26 mouse cellular contexts compared by ENCODE assay signal in genomic region chr16:29842071-29842470, GRCm38 (mm10).
DNase-seq lines count a peak whose midpoint lies in the region; ATAC-seq and TF ChIP-seq lines count a peak whose summit lies in the region.
"Had no signal": no experiment of that assay in that cellular context is flagged by ENCODE, and none has a peak within 500 bp of the region (broad histone marks: within the 10 kb centered on the region; RNA-seq: fewer than 3 reads in every experiment).

No protein-coding gene starts in this region.

- no peaks in the 10 kb centered on the region for H3K9me3 ChIP-seq in liver, postnatal 0 days (ENCODE audit: low read length)
- H3K9me3 ChIP-seq in liver, embryonic 11.5 days (ENCODE audit: control insufficient read depth, low read length), result no peaks in the 10 kb centered on the region
- no peaks in the 10 kb centered on the region for H3K9me3 ChIP-seq in MEL (replicated peaks; ENCODE audit: insufficient read depth, low read length)
- no peaks in the 10 kb centered on the region for H3K9me3 ChIP-seq in forebrain, embryonic 13.5 days (replicated peaks)
- H3K9me3 ChIP-seq: embryonic facial prominence, embryonic 13.5 days; embryonic facial prominence, embryonic 15.5 days; forebrain, embryonic 10.5 days; forebrain, embryonic 12.5 days; forebrain, embryonic 15.5 days had no signal

- no peak for TF ChIP-seq CTCF in liver, postnatal 0 days (IDR thresholded peaks at IDR 0.05; ENCODE audit: low read depth)
- TF ChIP-seq CTCF in MEL (IDR thresholded peaks at IDR 0.05 in 2 of 3, conservative IDR thresholded peaks at IDR 0.05 in 1 of 3; ENCODE audit: control insufficient read depth in 1 of 3, insufficient read depth in 1 of 3, low read depth in 2 of 3, low read length in 3 of 3, poor library complexity in 1 of 3, severe bottlenecking in 1 of 3), result no peak

- no peak for TF ChIP-seq EP300 in liver, postnatal 0 days (IDR thresholded peaks at IDR 0.05; ENCODE audit: low read depth)
- TF ChIP-seq EP300 in MEL (IDR thresholded peaks at IDR 0.05; ENCODE audit: low read depth in 1 of 2, low read length in 2 of 2), result no peak

- no peak for TF ChIP-seq POLR2A in MEL (IDR thresholded peaks at IDR 0.05; ENCODE audit: control insufficient read depth in 1 of 2, insufficient read depth in 1 of 2, low read depth in 1 of 2, low read length in 2 of 2, poor library complexity in 1 of 2)

- H3K27ac ChIP-seq in liver, postnatal 0 days (ENCODE audit: low read depth), result no peak overlapping the region
- no peak overlapping the region for H3K27ac ChIP-seq in liver, embryonic 11.5 days (ENCODE audit: low read depth, low read length)
- H3K27ac ChIP-seq in MEL (ENCODE audit: control insufficient read depth, low read depth, low read length), result peak overlapping the region; percentile 94; the same call in 1 of the 2 replicates
- H3K27ac ChIP-seq in forebrain, embryonic 13.5 days, result no peak overlapping the region
- H3K27ac ChIP-seq: embryonic facial prominence, embryonic 13.5 days; embryonic facial prominence, embryonic 15.5 days; forebrain, embryonic 10.5 days; forebrain, embryonic 12.5 days; forebrain, embryonic 15.5 days had no signal

- no peaks in the 10 kb centered on the region; the same call in 1 of the 2 replicates for H3K79me2 ChIP-seq in MEL (ENCODE audit: control insufficient read depth, insufficient read depth, low read length, poor library complexity)

- WGBS in liver, postnatal 0 days (ENCODE audit: insufficient replicate concordance), result 86% methylated on average over 4 of the region's 4 CpGs
- WGBS in liver, embryonic 11.5 days, result 85% methylated on average over 4 of the region's 4 CpGs
- WGBS in forebrain, embryonic 13.5 days, result 83% methylated on average over 4 of the region's 4 CpGs

- no peak overlapping the region for H3K4me3 ChIP-seq in liver, postnatal 0 days (ENCODE audit: low read depth, low read length)
- no peak overlapping the region for H3K4me3 ChIP-seq in liver, embryonic 11.5 days (ENCODE audit: low read depth, low read length)
- no peak overlapping the region for H3K4me3 ChIP-seq in MEL (ENCODE audit: control insufficient read depth in 1 of 2, insufficient read depth in 1 of 2, low read depth in 2 of 2, low read length in 2 of 2)
- no peak overlapping the region for H3K4me3 ChIP-seq in forebrain, embryonic 13.5 days
- H3K4me3 ChIP-seq: embryonic facial prominence, embryonic 13.5 days; embryonic facial prominence, embryonic 15.5 days; erythroblast, embryonic 14.5 days; forebrain, embryonic 10.5 days; forebrain, embryonic 12.5 days; forebrain, embryonic 15.5 days had no signal

- no peak overlapping the region for H3K9ac ChIP-seq in liver, postnatal 0 days (replicated peaks)
- H3K9ac ChIP-seq in liver, embryonic 11.5 days (ENCODE audit: low read depth, low read length), result no peak overlapping the region
- H3K9ac ChIP-seq in MEL (ENCODE audit: control insufficient read depth, low read depth, low read length, poor library complexity, severe bottlenecking), result no peak overlapping the region
- H3K9ac ChIP-seq in forebrain, embryonic 13.5 days, result no peak overlapping the region
- H3K9ac ChIP-seq: embryonic facial prominence, embryonic 13.5 days; embryonic facial prominence, embryonic 15.5 days; forebrain, embryonic 12.5 days; forebrain, embryonic 15.5 days; forebrain, postnatal 0 days had no signal

- H3K27me3 ChIP-seq in liver, postnatal 0 days (ENCODE audit: insufficient read depth, low read length), result no peaks in the 10 kb centered on the region
- H3K27me3 ChIP-seq in liver, embryonic 11.5 days (replicated peaks; ENCODE audit: control insufficient read depth, insufficient read depth, low read length), result no peaks in the 10 kb centered on the region
- no peaks in the 10 kb centered on the region for H3K27me3 ChIP-seq in MEL (ENCODE audit: control insufficient read depth in 1 of 2, insufficient read depth in 2 of 2, low read length in 2 of 2)
- H3K27me3 ChIP-seq in forebrain, embryonic 13.5 days, result peaks cover 9% of the 10 kb centered on the region; the same call in 1 of the 2 replicates
- H3K27me3 ChIP-seq: embryonic facial prominence, embryonic 15.5 days; Patski had no signal

- no peaks in the 10 kb centered on the region for H3K36me3 ChIP-seq in liver, postnatal 0 days (replicated peaks; ENCODE audit: insufficient read depth, low read length)
- no peaks in the 10 kb centered on the region for H3K36me3 ChIP-seq in liver, embryonic 11.5 days (ENCODE audit: control insufficient read depth, insufficient read depth, low read length)
- H3K36me3 ChIP-seq in MEL (ENCODE audit: control insufficient read depth in 1 of 2, insufficient read depth in 2 of 2, low read length in 2 of 2), result peaks cover 0 to 52% of the 10 kb centered on the region in 2 experiments; a peak in 2 of 4 replicates
- H3K36me3 ChIP-seq in forebrain, embryonic 13.5 days (ENCODE audit: poor library complexity, severe bottlenecking), result no peaks in the 10 kb centered on the region
- H3K36me3 ChIP-seq: embryonic facial prominence, embryonic 13.5 days; embryonic facial prominence, embryonic 15.5 days; forebrain, embryonic 10.5 days; forebrain, embryonic 12.5 days; forebrain, embryonic 15.5 days had no signal

- peaks cover 27% of the 10 kb centered on the region for H3K4me1 ChIP-seq in liver, postnatal 0 days (ENCODE audit: insufficient read depth)
- H3K4me1 ChIP-seq in liver, embryonic 11.5 days (replicated peaks; ENCODE audit: control insufficient read depth, insufficient read depth, low read length), result peaks cover 54% of the 10 kb centered on the region
- H3K4me1 ChIP-seq in MEL (ENCODE audit: control insufficient read depth in 1 of 2, insufficient read depth in 2 of 2, low read length in 2 of 2), result peaks cover 35 to 54% of the 10 kb centered on the region in 2 experiments
- H3K4me1 ChIP-seq in forebrain, embryonic 13.5 days, result peaks cover 42% of the 10 kb centered on the region

- ATAC-seq in liver, postnatal 0 days, result 0 out of 2 replicates have a peak, but pooled peaks have one; percentile 15
- no peak for ATAC-seq in liver, embryonic 11.5 days (replicated peaks; ENCODE audit: low FRiP score)
- no peak for ATAC-seq in forebrain, embryonic 13.5 days
- ATAC-seq: activated CD4-positive, CD25-positive, alpha-beta regulatory T cell, adult 4 months; forebrain, embryonic 15.5 days; forebrain, postnatal 0 days; Patski had no signal

- no peak overlapping the region for H3K4me2 ChIP-seq in liver, postnatal 0 days (ENCODE audit: low read depth, low read length)
- H3K4me2 ChIP-seq in liver, embryonic 11.5 days, result no peak overlapping the region
- H3K4me2 ChIP-seq in forebrain, embryonic 13.5 days, result no peak overlapping the region
- H3K4me2 ChIP-seq: embryonic facial prominence, embryonic 13.5 days; embryonic facial prominence, embryonic 15.5 days; forebrain, embryonic 12.5 days; forebrain, embryonic 15.5 days had no signal

- no peak for DNase-seq in liver, postnatal 0 days
- DNase-seq in liver, embryonic 11.5 days (ENCODE audit: low spot score), result no peak
- DNase-seq in thymus, postnatal 14 days, result peak; percentile 42
- no peak for DNase-seq in thymus, adult 18-20 months
- DNase-seq in MEL (ENCODE audit: low read depth, low spot score), result no peak
- peak; percentile 47 for DNase-seq in brain, adult 2 months (ENCODE audit: low read depth, low spot score)
- DNase-seq: adrenal gland, adult 8-10 months; adrenal gland, postnatal 14 days; adrenal gland, postnatal 36 days; cerebellum, adult 11 months; cerebellum, adult 18-20 months; cerebellum, adult 8-10 months; cerebellum, adult 9-11 months; cerebellum, postnatal 14 days; cerebellum, postnatal 36 days; embryo, embryonic 11 days; forebrain, postnatal 0 days had no signal

- TF ChIP-seq RAD21 in MEL (IDR thresholded peaks at IDR 0.05; ENCODE audit: low read depth, low read length), result no peak

TF ChIP-seq in MEL, 35 proteins besides CTCF, POLR2A, EP300 and RAD21:
- TF ChIP-seq ZMIZ1 (IDR thresholded peaks at IDR 0.05; ENCODE audit: low read depth, low read length) (no peak), USF2 (IDR thresholded peaks at IDR 0.05; ENCODE audit: borderline replicate concordance in 1 of 2, insufficient read depth in 1 of 2, low read depth in 1 of 2, low read length in 2 of 2) (no peak), KAT2A (conservative IDR thresholded peaks at IDR 0.05; ENCODE audit: low read depth, low read length) (no peak), HCFC1 (IDR thresholded peaks at IDR 0.05; ENCODE audit: low read depth, low read length) (no peak), MYB (IDR thresholded peaks at IDR 0.05; ENCODE audit: low read depth, low read length) (no peak), SMC3 (IDR thresholded peaks at IDR 0.05; ENCODE audit: low read depth, low read length) (no peak), POLR2AphosphoS5 (IDR thresholded peaks at IDR 0.05; ENCODE audit: borderline replicate concordance, low read depth, low read length) (no peak), MXI1 (IDR thresholded peaks at IDR 0.05; ENCODE audit: low read depth, low read length) (no peak), GABPA (IDR thresholded peaks at IDR 0.05; ENCODE audit: low read depth, low read length) (no peak), ETS1 (IDR thresholded peaks at IDR 0.05; ENCODE audit: low read depth, low read length) (no peak), CHD2 (IDR thresholded peaks at IDR 0.05; ENCODE audit: low read length) (no peak), TAL1 (IDR thresholded peaks at IDR 0.05; ENCODE audit: low read length) (no peak), JUND (IDR thresholded peaks at IDR 0.05; ENCODE audit: low read depth, low read length) (no peak)

Comparison
In these comparisons a context has a peak if more than half of its experiments do, and no peak if none do; other contexts are left out.
1. DNase-seq: peak in thymus, postnatal 14 days (single experiment) and brain, adult 2 months (single experiment); none in liver, postnatal 0 days (single experiment), liver, embryonic 11.5 days (single experiment), thymus, adult 18-20 months (0 of 2) and MEL (single experiment).